Mouse (Mus musculus) adrenal gland, adult 8-10 months (tissue): ENCODE results near the gene Hoxa3. TPM values are rescaled to one million over a fixed set of nuclear protein-coding genes. Genes with fewer than 3 reads are reported as not detected.

Experiments
- DNase-seq: peaks from one replicate; pipeline ENCODE4 v3.0.0; 2022
- total RNA-seq, 4 experiments: library from RNA; stranded (reverse); gene quantifications; 2 replicates each; pipeline ENCODE4 v1.2.4; 2022

Gene Hoxa3
- total RNA-seq, 4 experiments from 2014 or later: 2.9 to 9.8 (median 6.8) TPM

DNA sequence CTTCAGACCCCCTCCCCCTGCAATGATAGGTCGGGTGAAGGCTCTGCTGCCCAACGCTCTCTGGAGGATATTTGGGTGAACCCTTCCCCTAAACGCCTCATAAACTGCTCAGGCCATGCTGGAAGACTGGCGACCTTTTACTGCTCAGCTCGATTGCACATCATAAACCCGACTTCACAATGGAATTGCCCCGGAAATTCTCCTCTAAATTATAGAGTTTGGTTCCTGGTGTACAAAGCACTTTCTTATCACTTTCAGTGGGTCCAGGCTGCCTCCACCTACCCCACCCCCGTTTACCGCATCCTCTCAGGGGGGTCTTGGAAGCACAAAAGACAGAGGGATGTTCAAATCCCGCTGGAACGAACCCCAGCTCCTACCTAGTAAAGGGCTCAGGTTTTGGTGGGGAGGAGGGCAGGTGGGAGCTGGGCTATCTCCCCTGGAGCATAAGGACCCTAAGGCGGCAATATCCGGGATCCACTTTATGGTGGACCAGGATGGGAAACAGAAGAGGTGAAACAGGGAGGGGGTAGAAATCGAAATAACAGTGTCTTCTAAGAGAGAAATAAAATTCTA, 5.6 kb upstream of the Hoxa3 start:
- DNase-seq: no peak

- no peak for DNase-seq
These were observed 4.9 kb upstream of the Hoxa3 start for GRCm38 (mm10) chr6:52217895-52218642.

GRCm38 (mm10) chr6:52217459-52217768, 4.3 kb upstream of the Hoxa3 start:
- peak; percentile 79 for DNase-seq

DNA sequence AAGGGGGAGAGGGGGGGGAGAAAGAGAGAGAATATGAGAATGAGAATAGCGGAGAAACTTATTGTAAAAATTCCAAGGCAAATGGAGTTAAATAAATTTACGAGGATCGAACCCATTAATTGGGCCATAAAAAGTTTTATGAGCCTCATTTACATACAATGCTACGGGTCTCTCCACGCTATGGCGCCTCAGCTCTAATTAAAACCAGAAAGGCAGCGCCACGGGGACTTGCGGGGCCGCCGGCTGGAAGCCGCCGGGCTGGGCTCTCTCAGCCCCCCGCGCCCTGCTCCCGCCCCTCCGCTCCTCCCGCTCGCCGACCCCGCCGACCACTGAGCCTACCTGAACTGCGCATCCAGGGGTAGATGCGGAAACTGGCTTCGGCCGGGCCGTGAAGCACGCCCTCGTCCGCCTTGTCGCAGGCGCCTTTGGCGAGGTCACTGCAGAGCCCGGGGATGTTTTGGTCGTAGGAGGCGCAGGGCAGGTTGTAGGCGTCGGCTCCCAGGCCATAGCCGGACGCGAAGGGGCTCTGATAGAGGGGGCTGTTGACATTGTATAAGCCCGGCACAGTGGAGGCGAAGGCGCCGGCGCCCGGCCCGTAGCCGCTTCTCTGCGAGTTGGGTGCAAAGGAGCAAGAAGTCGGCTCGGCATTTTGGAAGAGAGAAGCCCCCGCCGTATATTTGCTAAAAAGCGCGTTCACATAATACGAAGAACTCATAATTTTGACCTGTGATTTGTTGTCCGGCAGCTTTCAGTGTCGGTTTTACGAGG, 3.7 kb upstream of the Hoxa3 start:
- DNase-seq: no peak

DNA sequence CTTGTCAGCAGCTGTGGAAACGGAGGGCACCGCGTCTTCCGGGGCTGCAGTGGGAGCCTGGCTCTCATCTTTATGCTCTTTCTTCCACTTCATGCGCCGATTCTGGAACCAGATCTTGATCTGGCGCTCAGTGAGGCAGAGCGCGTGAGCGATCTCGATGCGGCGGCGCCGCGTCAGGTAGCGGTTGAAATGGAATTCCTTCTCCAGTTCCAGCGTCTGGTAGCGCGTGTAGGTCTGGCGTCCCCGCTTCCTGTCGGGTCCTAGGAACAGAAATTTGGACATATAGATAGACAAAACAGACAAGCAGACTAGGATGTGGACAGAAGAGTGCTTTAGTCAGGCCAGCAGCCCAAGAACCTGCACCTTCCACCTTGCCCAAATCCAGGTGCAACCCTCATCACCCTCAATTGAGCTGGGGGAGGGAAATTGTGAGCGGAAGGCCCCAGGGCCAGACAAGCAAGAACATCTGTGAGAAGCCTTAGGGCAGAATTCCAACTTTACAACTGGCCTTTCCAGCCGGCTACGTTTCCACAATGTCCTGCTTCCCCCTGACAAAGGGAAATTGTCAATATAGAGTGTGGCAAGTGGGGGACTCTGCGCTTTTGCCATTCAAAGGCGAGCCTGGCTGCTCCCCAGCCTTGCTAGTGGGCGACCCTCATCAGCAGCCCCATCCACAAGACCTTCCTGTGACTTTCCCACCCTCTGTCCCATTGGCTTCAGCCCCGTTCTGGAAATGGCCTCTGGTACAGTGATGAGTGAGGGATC, 2.8 kb upstream of the Hoxa3 start:
- DNase-seq: no peak

- DNase-seq: no peak
These were observed 1.9 kb upstream of the Hoxa3 start for GRCm38 (mm10) chr6:52215070-52215469.

- DNase-seq: no peak
These were observed 1.1 kb upstream of the Hoxa3 start for GRCm38 (mm10) chr6:52214271-52214670.

GRCm38 (mm10) chr6:52212556-52213118, 499 bp downstream of the Hoxa3 start:
- no peak for DNase-seq

- DNase-seq: no peak
These were observed 1.2 kb downstream of the Hoxa3 start for GRCm38 (mm10) chr6:52211961-52212360.

GRCm38 (mm10) chr6:52211170-52211935, 1.8 kb downstream of the Hoxa3 start:
- no peak for DNase-seq

DNA sequence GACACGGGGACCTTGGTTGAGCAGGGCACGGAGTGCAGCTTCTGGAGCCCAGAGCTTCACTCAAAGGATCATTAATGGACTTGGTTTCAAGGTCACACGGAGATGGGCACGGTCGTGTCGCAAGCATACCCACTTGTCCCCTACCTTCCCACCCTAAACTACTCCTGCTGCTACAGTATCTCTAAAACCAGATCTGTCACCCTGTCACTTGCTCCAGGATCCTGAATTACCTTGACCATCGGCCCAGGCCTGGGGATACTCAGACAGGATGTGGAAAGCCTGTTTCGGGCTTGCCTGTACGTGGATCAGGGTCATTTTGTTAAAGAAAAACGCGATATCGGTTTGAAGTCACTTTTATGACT, 3.5 kb downstream of the Hoxa3 start:
- DNase-seq: no peak

- no peak for DNase-seq
These were observed 4.1 kb downstream of the Hoxa3 start for GRCm38 (mm10) chr6:52208868-52209684.

DNA sequence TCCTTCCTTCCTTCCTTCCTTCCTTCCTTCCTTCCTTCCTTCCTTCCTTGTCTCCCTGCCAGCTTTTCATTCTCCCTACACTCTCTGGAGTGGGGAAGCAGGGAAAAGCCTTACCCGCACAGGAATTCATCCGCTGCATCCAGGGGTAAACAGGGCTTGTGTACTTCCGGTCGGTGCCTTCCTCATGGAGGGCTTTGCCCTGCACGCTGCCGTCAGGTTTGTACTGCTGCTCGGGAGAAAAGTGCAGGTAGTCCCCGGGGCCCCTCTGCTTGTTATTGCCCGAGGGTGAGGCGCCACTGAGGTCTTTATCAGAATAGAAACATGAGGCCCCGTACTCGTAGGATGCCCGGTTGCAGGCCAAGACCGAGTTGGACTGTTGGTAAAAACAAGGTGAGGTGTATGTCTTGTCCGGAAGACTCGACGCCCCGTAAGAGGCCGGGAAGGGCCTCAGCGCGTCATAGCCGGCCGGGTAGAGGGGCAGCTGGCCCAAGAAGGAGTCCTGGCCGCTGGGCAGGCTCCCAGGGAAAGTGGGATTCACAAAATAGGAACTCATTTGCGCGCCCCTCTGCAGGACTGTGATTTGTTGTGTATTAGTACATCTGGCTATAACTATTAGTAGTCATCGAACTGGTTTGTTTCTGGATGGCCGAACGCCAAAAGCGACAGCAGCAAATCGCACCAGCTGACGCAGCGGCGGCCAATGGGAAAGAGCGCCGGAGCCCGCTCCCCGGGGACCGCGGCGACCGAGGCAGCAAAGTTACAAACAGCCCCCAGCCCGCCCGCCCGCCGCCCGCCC, 4.9 kb downstream of the Hoxa3 start, which contains the start of gene Hoxa6:
TSS of gene Hoxa6 (minus strand) at position 651 of the 796 bp plus-strand sequence.
- DNase-seq: no peak

DNA sequence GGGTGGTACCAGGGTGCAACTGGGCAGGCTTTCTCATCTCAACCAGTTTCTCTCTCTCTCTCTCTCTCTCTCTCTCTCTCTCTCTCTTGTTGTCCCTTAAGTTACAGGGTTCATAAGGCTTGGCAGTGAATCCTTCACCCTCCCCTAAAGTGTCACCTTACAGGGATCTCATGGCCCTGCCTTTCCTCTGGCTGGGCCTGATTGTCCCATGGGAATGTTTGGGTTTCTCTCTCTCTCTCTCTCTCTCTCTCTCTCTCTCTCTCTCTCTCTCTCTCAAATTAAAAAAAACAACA, 5.5 kb downstream of the Hoxa3 start:
- DNase-seq: no peak

DNA sequence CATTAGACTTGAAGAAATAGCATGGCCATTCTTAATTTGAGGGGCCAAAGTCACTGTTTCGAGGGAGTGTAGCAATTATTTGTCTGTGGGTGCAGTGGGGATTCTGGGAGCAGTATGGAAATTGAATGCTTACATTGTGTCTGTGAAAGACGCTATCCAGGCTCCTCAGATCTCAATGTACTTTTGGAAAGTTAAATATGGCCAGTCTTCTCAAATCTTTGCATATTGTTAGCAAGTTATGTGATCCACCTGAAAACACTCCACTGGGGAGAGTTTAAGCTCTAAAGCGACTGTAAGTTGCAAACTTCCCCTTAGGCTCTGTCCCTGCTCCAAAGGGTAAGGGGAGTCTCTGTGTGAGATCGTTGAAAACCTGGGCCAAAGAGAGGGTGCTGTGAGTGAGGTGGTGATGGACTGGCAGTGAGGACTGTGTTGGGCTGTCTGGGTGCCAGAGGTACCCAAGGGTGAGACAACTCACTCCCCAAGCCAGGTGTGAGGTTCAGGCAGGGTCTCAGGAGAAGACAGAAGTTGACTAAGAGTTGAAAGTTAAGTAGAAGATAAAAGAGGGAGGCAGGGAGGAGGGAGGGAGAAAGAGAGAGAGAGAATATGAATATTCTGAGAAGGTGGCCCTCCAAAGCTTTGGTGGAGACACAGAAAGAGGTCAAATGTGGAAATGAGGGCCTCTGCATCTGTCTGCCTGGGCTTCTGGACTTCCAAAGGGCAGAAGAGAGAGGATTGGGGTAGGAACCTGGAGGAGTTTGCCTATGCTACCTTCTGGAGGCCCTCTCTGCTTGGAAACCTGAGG, 6.1 kb downstream of the Hoxa3 start:
- DNase-seq: no peak

- DNase-seq: no peak
These were observed 7.2 kb downstream of the Hoxa3 start for GRCm38 (mm10) chr6:52205638-52206621.

GRCm38 (mm10) chr6:52205221-52205620, 7.9 kb downstream of the Hoxa3 start:
- DNase-seq: no peak
